Mouse (Mus musculus): Measurements from ENCODE around the gene Crhr2.

DNA sequence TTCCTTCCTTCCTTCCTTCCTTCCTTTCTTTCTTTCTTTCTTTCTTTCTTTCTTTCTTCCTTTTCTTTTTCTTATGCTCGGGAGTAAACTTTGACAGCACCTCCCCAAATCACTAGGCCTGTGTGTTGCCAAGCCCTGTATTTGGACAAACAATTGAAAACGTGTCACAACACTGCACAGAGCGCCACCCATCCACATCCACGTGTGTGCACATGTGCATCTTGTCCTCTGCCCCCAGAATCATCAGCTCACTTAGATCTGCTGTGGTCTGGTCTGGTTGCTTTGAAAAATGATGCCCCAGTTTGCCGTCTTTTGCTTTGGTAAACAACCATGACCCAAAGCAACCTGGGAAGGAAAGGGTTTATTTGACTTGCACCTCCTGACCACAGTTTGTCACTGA, 43.1 kb upstream of the Crhr2 start:
- TF ChIP-seq POLR2A (IDR thresholded peaks at IDR 0.05; ENCODE audit: borderline replicate concordance, extremely low read depth, low read depth, low read length) (no peak), CTCF (IDR thresholded peaks at IDR 0.05; ENCODE audit: insufficient read depth, low read length) (no peak)
